Mouse (Mus musculus) midbrain, embryonic 11.5 days (tissue): ENCODE measurements around the gene Pafah1b3. TPM values are rescaled to one million over a fixed set of nuclear protein-coding genes. Genes with fewer than 3 reads are reported as not detected.

Source experiments
- ATAC-seq: fragments of 200-750 bp; cut with Nextera tagmentation; 2 replicates; pipeline ENCODE4 v1.8.0; 2017; ENCODE audit warnings: moderate TSS enrichment, moderate library complexity; ENCODE audit not compliant: low FRiP score
- DNase-seq: peaks from one replicate; pipeline ENCODE4 v3.0.0; 2015; ENCODE audit warnings: low spot score; ENCODE audit errors: missing footprints
- H3K27ac ChIP-seq: fragments of 300-500 bp; sonication (generic); 2 replicates; pipeline ENCODE4 v1.5.1; 2014; ENCODE audit warnings: low read depth, low read length
- H3K27me3 ChIP-seq: fragments of 300-500 bp; sonication (generic); 2 replicates; pipeline ENCODE4 v1.6.1; 2014; ENCODE audit warnings: mild to moderate bottlenecking, low read length, moderate library complexity, mixed read lengths; ENCODE audit not compliant: control insufficient read depth, insufficient read depth
- H3K36me3 ChIP-seq: fragments of 300-500 bp; sonication (generic); 2 replicates; pipeline ENCODE4 v1.6.1; 2014; ENCODE audit warnings: mild to moderate bottlenecking, low read length, moderate library complexity, mixed read lengths; ENCODE audit not compliant: control insufficient read depth, insufficient read depth
- H3K4me1 ChIP-seq: fragments of 300-500 bp; sonication (generic); 2 replicates; pipeline ENCODE4 v1.6.1; 2014; ENCODE audit warnings: low read length; ENCODE audit not compliant: control insufficient read depth, insufficient read depth
- H3K4me2 ChIP-seq: fragments of 300-500 bp; sonication (generic); 2 replicates; pipeline ENCODE4 v1.6.1; 2014; ENCODE audit warnings: mild to moderate bottlenecking, moderate library complexity
- H3K4me3 ChIP-seq: fragments of 300-500 bp; sonication (generic); 2 replicates; pipeline ENCODE4 v1.5.1; 2014; ENCODE audit warnings: low read depth, low read length
- H3K9ac ChIP-seq: fragments of 300-500 bp; sonication (generic); 2 replicates; pipeline ENCODE4 v1.6.1; 2014; ENCODE audit warnings: low read length
- H3K9me3 ChIP-seq: fragments of 300-500 bp; sonication (generic); 2 replicates; pipeline ENCODE4 v1.6.1; 2016; ENCODE audit warnings: low read length; ENCODE audit not compliant: control insufficient read depth
- WGBS: fragments of 180-500 bp; shearing (Covaris S2); extraction: QIAGEN DNeasy Blood & Tissue Kit; methylation state at CpG from one replicate; pipeline ENCODE4 v1.1.7; 2014; 5-methylcytosine and 5-hydroxymethylcytosine counted together
- polyA plus RNA-seq: library from polyadenylated mRNA; unstranded; fragments of >200 nt; fragmentation: Nextera tagmentation; extraction: Ambion mirVana; gene quantifications from 2 replicates; pipeline ENCODE4 v1.2.1, GENCODE M21; 2014

The Pafah1b3 gene
- polyA plus RNA-seq, 1 experiment from 2014 or later: 332 TPM

DNA sequence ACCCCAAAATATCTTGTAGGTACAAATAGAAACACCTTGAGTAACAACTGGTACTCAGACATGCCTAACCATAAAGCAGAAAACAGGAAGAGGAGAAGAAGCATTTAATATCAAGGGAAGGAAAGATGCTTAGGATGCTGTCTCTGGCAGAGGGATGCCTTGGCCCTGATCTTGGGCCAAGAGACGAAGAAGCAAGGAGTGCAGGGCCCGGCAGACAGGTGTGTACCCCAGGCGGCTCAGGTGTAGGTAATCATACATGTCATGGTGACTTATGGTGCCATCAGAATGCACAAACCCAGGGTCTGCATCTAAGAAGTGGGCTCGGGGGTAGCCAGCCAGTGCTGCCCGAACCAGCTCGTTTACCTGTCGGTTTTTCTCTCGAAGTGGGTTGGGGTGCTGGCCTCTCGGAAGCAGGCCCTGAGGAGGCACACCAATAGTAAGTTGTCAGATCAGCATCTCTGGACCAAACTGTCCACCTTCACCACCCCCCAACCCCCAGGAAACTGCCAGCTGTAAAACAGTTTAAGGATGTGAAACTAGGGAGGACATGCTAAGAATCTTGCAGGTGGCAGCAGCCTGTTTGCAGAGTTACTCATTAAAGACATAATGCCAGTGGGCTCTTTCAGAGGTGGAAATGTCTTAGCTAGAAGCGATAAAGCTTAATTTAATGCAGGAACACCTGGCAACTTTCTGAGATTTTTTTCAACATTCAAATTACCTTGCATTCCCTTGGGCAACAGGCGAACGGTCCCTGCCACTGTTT lies 2.6 kb downstream of the Pafah1b3 start:
- Histone ChIP-seq H3K9ac (no peak overlapping the region), H3K4me2 (no peak overlapping the region), H3K36me3 (peaks cover 17% of the 10 kb centered on the region), H3K27me3 (no peaks in the 10 kb centered on the region), H3K4me3 (no peak overlapping the region), H3K27ac (no peak overlapping the region), H3K9me3 (no peaks in the 10 kb centered on the region), H3K4me1 (peaks cover 8% of the 10 kb centered on the region)
- no peak for ATAC-seq
- 87% methylated on average over 12 of the region's 12 CpGs for WGBS
- no peak for DNase-seq

DNA sequence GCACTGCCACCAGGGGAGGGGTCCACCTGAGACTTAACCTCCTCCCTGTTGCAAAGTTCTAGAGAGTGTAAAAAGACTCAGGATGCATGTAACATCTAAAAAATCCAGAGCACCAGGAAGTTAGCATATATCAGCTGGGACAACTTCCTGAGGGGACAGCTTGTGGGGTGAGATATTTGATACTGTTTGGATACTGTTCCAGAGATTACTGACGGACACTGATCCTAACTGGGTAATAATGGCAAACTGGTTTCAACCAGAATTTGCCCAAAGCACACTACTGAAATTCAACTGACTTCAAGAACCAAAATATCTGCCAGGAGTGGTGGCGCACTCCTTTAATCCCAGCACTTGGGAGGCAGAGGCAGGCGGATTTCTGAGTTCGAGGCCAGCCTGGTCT lies 3.3 kb downstream of the Pafah1b3 start:
- no peak overlapping the region for H3K9ac ChIP-seq
- WGBS: 95% methylated on average over 4 of the region's 4 CpGs
- no peak for DNase-seq
- H3K27me3 ChIP-seq: no peaks in the 10 kb centered on the region
- no peak for ATAC-seq
- no peak overlapping the region for H3K4me2 ChIP-seq
- peaks cover 3% of the 10 kb centered on the region; the same call in 1 of the 2 replicates for H3K9me3 ChIP-seq
- H3K4me1 ChIP-seq: peaks cover 8% of the 10 kb centered on the region
- H3K4me3 ChIP-seq: no peak overlapping the region
- H3K36me3 ChIP-seq: peaks cover 24% of the 10 kb centered on the region
- no peak overlapping the region for H3K27ac ChIP-seq

DNA sequence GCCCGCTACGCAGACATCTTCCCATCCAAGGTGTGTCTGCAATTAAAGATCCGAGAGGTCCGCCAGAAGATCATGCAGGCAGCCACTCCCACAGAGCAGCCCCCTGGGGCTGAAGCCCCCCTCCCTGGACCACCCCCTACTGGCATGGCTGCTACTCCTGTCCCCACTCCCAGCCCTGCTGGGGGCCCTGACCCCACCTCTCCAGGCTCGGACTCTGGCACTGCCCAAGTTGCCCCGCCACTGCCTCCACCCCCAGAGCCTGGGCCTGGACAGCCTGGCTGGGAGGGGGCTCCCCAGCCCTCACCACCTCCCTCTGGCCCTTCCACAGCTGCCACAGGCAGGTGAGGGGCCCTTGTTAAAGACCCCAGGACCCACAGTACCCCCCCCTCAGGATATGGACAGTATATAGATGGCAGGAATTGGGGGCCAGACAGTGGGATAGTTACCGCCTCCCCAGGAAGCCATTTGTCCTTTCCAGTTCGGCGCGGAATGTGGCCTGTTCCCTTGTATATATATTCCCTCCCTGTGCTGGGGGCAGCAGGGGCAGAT lies 4.5 kb downstream of the Pafah1b3 start:
- peaks cover 36% of the 10 kb centered on the region for H3K36me3 ChIP-seq
- H3K27ac ChIP-seq: no peak overlapping the region
- no peaks in the 10 kb centered on the region for H3K27me3 ChIP-seq
- ATAC-seq (no peak), DNase-seq (no peak)
- 90% methylated on average over 10 of the region's 10 CpGs for WGBS
- H3K4me3 ChIP-seq: no peak overlapping the region
- no peak overlapping the region for H3K4me2 ChIP-seq
- H3K9me3 ChIP-seq: peaks cover 3% of the 10 kb centered on the region; the same call in 1 of the 2 replicates
- H3K4me1 ChIP-seq: peaks cover 8% of the 10 kb centered on the region
- H3K9ac ChIP-seq: no peak overlapping the region

DNA sequence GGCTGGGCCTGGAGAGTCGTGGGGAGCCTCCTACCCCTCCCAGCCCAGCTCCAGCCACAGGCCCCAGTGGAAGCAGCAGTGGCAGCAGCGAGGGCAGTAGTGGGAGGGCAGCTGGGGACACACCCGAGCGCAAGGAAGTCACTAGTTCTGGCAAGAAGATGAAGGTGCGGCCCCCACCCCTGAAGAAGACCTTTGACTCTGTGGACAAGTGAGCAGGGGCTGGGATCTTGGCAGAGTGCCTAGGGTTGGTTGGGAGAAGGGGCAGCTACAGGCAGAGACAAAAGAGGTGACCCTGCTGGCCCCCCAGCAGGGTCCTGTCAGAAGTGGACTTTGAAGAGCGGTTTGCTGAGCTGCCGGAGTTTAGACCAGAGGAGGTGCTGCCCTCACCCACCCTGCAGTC lies 5.7 kb downstream of the Pafah1b3 start:
- Histone ChIP-seq H3K4me2 (no peak overlapping the region), H3K4me1 (peaks cover 8% of the 10 kb centered on the region), H3K27ac (no peak overlapping the region), H3K9me3 (peaks cover 3% of the 10 kb centered on the region; the same call in 1 of the 2 replicates), H3K9ac (no peak overlapping the region), H3K27me3 (no peaks in the 10 kb centered on the region), H3K4me3 (no peak overlapping the region), H3K36me3 (peaks cover 43% of the 10 kb centered on the region)
- ATAC-seq (no peak), DNase-seq (no peak)
- WGBS: 70% methylated on average over 7 of the region's 7 CpGs

DNA sequence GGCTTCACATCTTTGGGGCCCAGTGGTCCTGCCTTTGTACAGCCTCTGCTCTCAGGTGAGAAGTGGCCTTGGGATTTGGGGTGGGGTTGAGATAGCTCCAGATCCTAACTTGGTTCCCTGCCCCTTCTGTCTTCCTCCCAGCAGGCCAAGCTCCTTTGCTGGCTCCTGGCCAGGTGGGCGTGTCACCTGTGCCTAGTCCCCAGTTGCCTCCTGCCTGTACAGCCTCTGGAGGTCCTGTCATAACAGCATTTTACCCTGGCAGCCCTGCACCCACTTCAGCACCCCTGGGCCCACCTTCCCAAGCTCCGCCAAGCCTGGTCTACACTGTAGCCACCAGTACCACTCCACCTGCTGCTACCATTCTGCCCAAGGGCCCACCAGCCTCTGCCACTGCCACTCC lies 6.9 kb downstream of the Pafah1b3 start:
- no peak overlapping the region for H3K9ac ChIP-seq
- H3K36me3 ChIP-seq: peaks cover 53% of the 10 kb centered on the region
- WGBS: 96% methylated on average over 2 of the region's 2 CpGs
- no peak overlapping the region for H3K4me2 ChIP-seq
- DNase-seq: no peak
- H3K9me3 ChIP-seq: peaks cover 3% of the 10 kb centered on the region; the same call in 1 of the 2 replicates
- no peaks in the 10 kb centered on the region for H3K27me3 ChIP-seq
- H3K4me3 ChIP-seq: no peak overlapping the region
- H3K27ac ChIP-seq: no peak overlapping the region
- H3K4me1 ChIP-seq: no peaks in the 10 kb centered on the region
- no peak for ATAC-seq

DNA sequence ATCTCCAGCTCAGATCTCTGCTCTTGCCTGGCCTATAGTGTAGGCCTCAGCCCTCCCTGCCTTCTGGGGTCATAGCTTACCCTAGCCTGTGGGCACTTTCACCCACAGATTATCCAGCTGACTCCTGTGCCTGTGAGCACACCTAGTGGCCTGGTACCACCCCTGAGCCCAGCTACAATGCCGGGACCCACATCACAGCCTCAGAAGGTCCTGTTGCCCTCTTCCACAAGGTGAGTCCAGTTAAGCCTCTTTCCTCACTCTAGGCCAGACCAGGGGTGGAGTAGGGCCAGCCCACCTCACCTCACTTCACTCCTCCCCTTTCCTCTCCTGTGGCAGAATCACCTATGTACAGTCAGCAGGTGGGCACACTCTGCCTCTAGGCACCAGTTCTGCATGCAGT lies 7.3 kb downstream of the Pafah1b3 start:
- ATAC-seq: no peak

DNA sequence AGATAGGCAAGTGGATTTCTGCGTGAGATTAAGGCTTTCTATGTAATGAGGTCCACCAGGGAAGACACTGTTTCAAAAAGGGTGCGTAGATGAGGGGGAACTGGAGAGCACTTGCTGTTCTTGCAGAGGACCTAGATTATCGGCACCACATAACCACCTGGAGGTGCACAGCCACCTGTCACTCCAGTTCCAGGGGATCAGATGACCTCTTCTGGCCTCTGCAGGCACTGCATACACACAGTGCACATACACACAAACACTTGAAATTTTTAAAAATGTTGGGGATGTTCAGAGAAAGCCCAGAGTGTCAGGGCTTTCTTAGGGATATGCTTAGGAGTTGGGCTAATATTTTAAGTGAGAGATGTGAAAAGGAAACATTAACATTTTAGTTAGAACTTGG lies 7.9 kb downstream of the Pafah1b3 start:
- H3K36me3 ChIP-seq: peaks cover 53% of the 10 kb centered on the region
- DNase-seq (no peak), ATAC-seq (no peak)

More for the DNA sequence above, 7.3 kb downstream of the Pafah1b3 start:
- no peak overlapping the region for H3K4me3 ChIP-seq
- WGBS: 100% methylated on average over 1 of the region's 1 CpGs
- H3K4me2 ChIP-seq: no peak overlapping the region
- H3K36me3 ChIP-seq: peaks cover 52% of the 10 kb centered on the region
- no peak overlapping the region for H3K9ac ChIP-seq
- H3K27ac ChIP-seq: no peak overlapping the region
- H3K27me3 ChIP-seq: no peaks in the 10 kb centered on the region
- peaks cover 3% of the 10 kb centered on the region; the same call in 1 of the 2 replicates for H3K9me3 ChIP-seq
- no peaks in the 10 kb centered on the region for H3K4me1 ChIP-seq
- no peak for DNase-seq

DNA sequence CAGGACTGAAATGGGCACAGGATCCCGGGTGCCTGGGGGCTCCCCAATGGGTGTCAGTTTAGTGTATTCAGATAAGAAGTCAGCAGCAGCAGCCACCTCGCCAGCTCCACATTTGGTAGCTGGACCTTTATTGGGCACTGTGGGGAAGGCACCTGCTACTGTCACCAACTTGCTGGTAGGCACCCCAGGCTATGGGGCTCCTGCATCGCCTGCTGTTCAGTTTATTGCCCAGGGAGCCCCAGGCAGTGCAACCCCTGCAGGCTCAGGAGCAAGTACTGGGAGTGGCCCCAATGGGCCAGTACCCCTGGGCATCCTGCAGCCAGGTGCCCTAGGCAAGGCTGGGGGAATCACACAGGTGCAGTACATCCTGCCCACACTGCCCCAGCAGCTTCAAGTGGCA lies 9.1 kb downstream of the Pafah1b3 start:
- Histone ChIP-seq H3K4me3 (no peak overlapping the region), H3K9ac (no peak overlapping the region), H3K27ac (no peak overlapping the region), H3K27me3 (no peaks in the 10 kb centered on the region), H3K4me2 (no peak overlapping the region), H3K9me3 (peaks cover 3% of the 10 kb centered on the region; the same call in 1 of the 2 replicates), H3K36me3 (peaks cover 53% of the 10 kb centered on the region), H3K4me1 (peaks cover 11% of the 10 kb centered on the region)
- DNase-seq: no peak
- WGBS: 86% methylated on average over 3 of the region's 3 CpGs
- ATAC-seq: no peak

More for the DNA sequence above, 7.9 kb downstream of the Pafah1b3 start:
- Histone ChIP-seq H3K27ac (no peak overlapping the region), H3K9me3 (peaks cover 3% of the 10 kb centered on the region; the same call in 1 of the 2 replicates), H3K4me3 (no peak overlapping the region), H3K4me2 (no peak overlapping the region), H3K4me1 (peaks cover under 1% of the 10 kb centered on the region; the same call in 1 of the 2 replicates), H3K9ac (no peak overlapping the region), H3K27me3 (no peaks in the 10 kb centered on the region)
- 96% methylated on average over 3 of the region's 3 CpGs for WGBS

DNA sequence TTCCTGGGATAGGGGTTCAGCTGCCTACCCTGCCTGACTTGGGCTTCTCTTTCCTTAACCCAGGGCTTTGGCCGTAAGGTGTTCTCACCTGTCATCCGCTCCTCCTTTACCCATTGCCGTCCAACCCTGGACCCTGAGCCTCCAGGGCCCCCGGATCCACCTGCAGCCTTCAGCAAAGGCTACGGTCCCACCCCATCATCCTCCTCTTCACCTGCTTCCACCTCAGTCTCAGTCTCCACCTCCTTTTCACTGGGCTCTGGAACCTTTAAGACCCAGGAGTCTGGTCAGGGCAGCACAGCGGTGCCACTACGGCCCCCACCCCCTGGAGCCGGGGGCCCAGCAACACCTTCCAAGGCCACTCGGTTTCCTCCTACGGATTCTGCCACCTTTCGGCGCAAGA lies 9.8 kb downstream of the Pafah1b3 start:
- Histone ChIP-seq H3K4me3 (no peak overlapping the region), H3K36me3 (peaks cover 53% of the 10 kb centered on the region), H3K4me2 (no peak overlapping the region), H3K4me1 (peaks cover 18% of the 10 kb centered on the region), H3K27me3 (no peaks in the 10 kb centered on the region), H3K9me3 (peaks cover 3% of the 10 kb centered on the region; the same call in 1 of the 2 replicates), H3K9ac (no peak overlapping the region), H3K27ac (no peak overlapping the region)
- DNase-seq (no peak), ATAC-seq (no peak)
- WGBS: 93% methylated on average over 12 of the region's 12 CpGs
